Mouse (Mus musculus) bone marrow macrophage, adult 2 months (primary cell): Measurements from ENCODE around the gene Cryzl2.

Source experiments
- CTCF ChIP-seq: IDR thresholded peaks from 2 replicates; pipeline ENCODE4 v1.5.1; 2012; ENCODE audit warnings: low read depth, mild to moderate bottlenecking, low read length, moderate library complexity
- POLR2A ChIP-seq: IDR thresholded peaks from 2 replicates; pipeline ENCODE4 v1.6.1; 2012; ENCODE audit warnings: mild to moderate bottlenecking, low read depth, low read length, borderline replicate concordance

GRCm38 (mm10) chr1:157461276-157461675 is 2.9 kb downstream of the Cryzl2 start:
- no peak for TF ChIP-seq CTCF
- TF ChIP-seq POLR2A = no peak
